Mouse (Mus musculus) ES-Bruce4 (cell line): Measurements from ENCODE around the gene Ddx39. TPM values are rescaled to one million over a fixed set of nuclear protein-coding genes. Genes with fewer than 3 reads are reported as not detected.
A peak's percentile ranks its signal among the peaks of the same experiment; 100 is the strongest.

ENCODE experiments used
- H3K27ac ChIP-seq: 2 replicates; pipeline ENCODE4 v1.5.1; 2012; ENCODE audit warnings: low read length, inconsistent platforms; ENCODE audit not compliant: insufficient read depth
- H3K27me3 ChIP-seq: 2 replicates; pipeline ENCODE4 v1.6.1; 2012; ENCODE audit warnings: mild to moderate bottlenecking, low read length, inconsistent platforms; ENCODE audit not compliant: control insufficient read depth, poor library complexity, insufficient read depth, severe bottlenecking
- H3K36me3 ChIP-seq: 2 replicates; pipeline ENCODE4 v1.6.1; 2012; ENCODE audit warnings: inconsistent platforms, mild to moderate bottlenecking, low read length, moderate library complexity; ENCODE audit not compliant: control insufficient read depth, poor library complexity, insufficient read depth, severe bottlenecking
- H3K4me1 ChIP-seq: one replicate; pipeline ENCODE4 v1.8.1; 2011; ENCODE audit warnings: low read length; ENCODE audit not compliant: control insufficient read depth, insufficient read depth
- H3K4me3 ChIP-seq: 2 replicates; pipeline ENCODE4 v1.5.1; 2011; ENCODE audit warnings: low read depth, mild to moderate bottlenecking, low read length
- H3K9ac ChIP-seq: 2 replicates; pipeline ENCODE4 v1.6.1; 2012; ENCODE audit warnings: low read depth, mild to moderate bottlenecking, inconsistent platforms; ENCODE audit not compliant: poor library complexity, severe bottlenecking
- H3K9me3 ChIP-seq: replicated peaks from 2 replicates; pipeline ENCODE4 v1.6.1; 2012; ENCODE audit warnings: mild to moderate bottlenecking, low read length, inconsistent platforms; ENCODE audit not compliant: control insufficient read depth, poor library complexity, insufficient read depth, severe bottlenecking
- CTCF ChIP-seq: IDR thresholded peaks from one replicate; pipeline ENCODE4 v1.8.1; 2011; ENCODE audit warnings: low read depth, low read length
- EP300 ChIP-seq: IDR thresholded peaks from 2 replicates; pipeline ENCODE4 v1.6.1; 2011; ENCODE audit warnings: low read depth, low read length; ENCODE audit not compliant: insufficient read depth
- POLR2A ChIP-seq: IDR thresholded peaks from one replicate; pipeline ENCODE4 v1.8.1; 2011; ENCODE audit warnings: low read length; ENCODE audit not compliant: insufficient read depth
- polyA plus RNA-seq: library from polyadenylated mRNA; stranded (reverse); fragments of >200 nt; gene quantifications from 2 replicates; pipeline ENCODE4 v1.2.4, GENCODE M21; 2011; ENCODE audit warnings: low read depth; ENCODE audit not compliant: missing spikeins, insufficient read depth, insufficient read length

Gene Ddx39
- polyA plus RNA-seq, 1 experiment, result 117 TPM

DNA sequence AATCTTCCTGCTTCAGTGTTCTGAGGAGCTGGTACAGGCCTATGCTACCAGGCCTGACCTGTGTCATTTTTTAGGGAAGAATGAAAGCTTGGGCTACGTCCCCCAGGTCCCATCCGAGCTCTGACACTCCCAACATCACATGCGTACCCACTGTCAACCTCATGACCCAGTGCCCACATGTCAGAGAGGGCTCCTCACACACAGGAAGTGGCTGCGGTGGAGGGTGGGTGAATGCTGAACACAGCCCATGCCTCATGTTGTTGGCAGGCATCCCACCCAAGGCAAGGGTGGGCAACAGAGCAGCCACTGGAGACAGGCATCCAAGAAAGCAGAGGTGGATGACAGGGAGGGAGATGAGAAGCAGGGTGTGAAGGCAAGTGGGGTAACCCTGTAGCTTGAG lies 21.7 kb downstream of the Ddx39 start:
- Histone ChIP-seq H3K9ac (no peak overlapping the region), H3K4me1 (peaks cover 3% of the 10 kb centered on the region), H3K9me3 (0 out of 2 replicates have a peak, but pooled peaks cover 3% of the 10 kb centered on the region), H3K4me3 (no peak overlapping the region), H3K27ac (no peak overlapping the region), H3K36me3 (peaks cover 9% of the 10 kb centered on the region; the same call in 1 of the 2 replicates), H3K27me3 (no peaks in the 10 kb centered on the region)
- TF ChIP-seq EP300 (no peak), CTCF (no peak), POLR2A (no peak)

DNA sequence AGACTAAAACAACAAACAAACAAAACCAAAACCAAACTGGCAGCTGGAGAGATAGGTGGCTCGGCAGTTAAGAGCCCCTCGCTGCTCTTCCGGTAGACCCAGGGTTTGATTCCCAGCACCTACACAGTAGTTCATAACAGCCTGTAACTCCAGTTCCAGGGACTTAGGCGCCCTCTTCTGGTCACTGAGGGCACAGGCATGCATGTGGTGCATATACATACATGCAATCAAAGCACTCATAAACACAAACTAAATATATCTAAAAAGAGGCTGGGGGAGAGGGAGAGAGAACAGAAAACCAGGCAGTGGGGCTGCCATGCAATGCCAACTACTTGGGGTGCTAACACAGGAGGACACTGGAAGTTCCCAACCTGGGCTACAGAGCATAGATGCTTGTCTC lies 22.4 kb downstream of the Ddx39 start:
- Histone ChIP-seq H3K9me3 (no peaks in the 10 kb centered on the region), H3K4me3 (no peak overlapping the region), H3K9ac (no peak overlapping the region), H3K4me1 (peaks cover 3% of the 10 kb centered on the region), H3K27ac (peak overlapping the region; percentile 91), H3K36me3 (0 out of 2 replicates have a peak, but pooled peaks cover 3% of the 10 kb centered on the region), H3K27me3 (no peaks in the 10 kb centered on the region)
- no peak for TF ChIP-seq EP300
- no peak for TF ChIP-seq POLR2A
- peak; percentile 44 for TF ChIP-seq CTCF

GRCm38 (mm10) chr8:83737852-83738562 lies 23.0 kb downstream of the Ddx39 start:
- TF ChIP-seq CTCF (no peak), POLR2A (no peak), EP300 (peak; percentile 59; the same call in 1 of the 2 replicates)
- Histone ChIP-seq H3K27me3 (no peaks in the 10 kb centered on the region), H3K9me3 (no peaks in the 10 kb centered on the region), H3K27ac (peak overlapping the region; percentile 91), H3K4me1 (peaks cover 3% of the 10 kb centered on the region), H3K36me3 (no peaks in the 10 kb centered on the region), H3K4me3 (no peak overlapping the region), H3K9ac (no peak overlapping the region)

- H3K9ac ChIP-seq, result peak overlapping the region; percentile 32
- no peaks in the 10 kb centered on the region for H3K9me3 ChIP-seq
- H3K36me3 ChIP-seq, result no peaks in the 10 kb centered on the region
- peak overlapping the region; percentile 91 for H3K27ac ChIP-seq
- TF ChIP-seq CTCF (no peak), EP300 (0 out of 2 replicates have a peak, but pooled peaks have one; percentile 48)
- H3K27me3 ChIP-seq, result no peaks in the 10 kb centered on the region
- H3K4me3 ChIP-seq, result peak overlapping the region; percentile 3; the same call in 1 of the 2 replicates
- peaks cover 3% of the 10 kb centered on the region for H3K4me1 ChIP-seq
Observed at GRCm38 (mm10) chr8:83738949-83739710, 24.2 kb downstream of the Ddx39 start.

DNA sequence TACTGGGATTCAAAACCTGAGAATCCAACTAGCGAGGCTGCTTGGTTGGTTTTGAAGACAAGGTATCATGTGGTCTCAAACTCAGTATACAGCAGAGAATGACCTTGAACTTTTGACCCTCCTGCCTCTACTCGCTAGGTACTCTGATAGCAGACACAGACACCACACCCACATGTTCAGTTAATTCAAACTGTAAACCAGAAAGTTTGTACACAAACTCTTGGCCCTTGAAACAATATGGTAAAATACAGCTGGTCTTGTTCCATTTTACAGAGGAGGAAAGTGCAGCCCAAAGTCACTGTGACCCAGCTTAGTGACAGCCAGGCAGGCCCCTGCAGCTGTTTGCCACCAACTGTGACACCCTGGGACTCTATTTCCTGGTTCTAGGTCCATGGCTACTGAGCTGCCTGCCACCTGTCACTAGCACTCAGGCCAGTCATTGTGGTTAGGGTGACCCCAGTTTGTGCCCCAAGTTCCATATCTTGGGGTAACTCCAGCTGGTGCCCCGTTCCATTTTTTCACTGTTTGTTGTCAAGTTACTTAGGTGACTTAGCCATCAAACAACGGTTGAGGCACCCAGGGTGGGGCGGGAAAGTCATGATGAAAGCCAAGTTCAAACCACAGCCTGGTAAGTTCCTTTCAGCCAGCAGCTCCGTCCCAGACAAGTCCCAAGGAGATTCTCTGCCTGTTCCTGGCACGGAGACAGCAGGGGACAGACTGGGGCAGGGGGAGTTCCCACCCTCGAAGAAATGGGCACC lies 24.9 kb downstream of the Ddx39 start:
- Histone ChIP-seq H3K4me1 (peaks cover 3% of the 10 kb centered on the region), H3K27me3 (no peaks in the 10 kb centered on the region), H3K4me3 (peak overlapping the region; percentile 3; the same call in 1 of the 2 replicates), H3K36me3 (no peaks in the 10 kb centered on the region), H3K9me3 (no peaks in the 10 kb centered on the region), H3K9ac (peak overlapping the region; percentile 61), H3K27ac (peak overlapping the region; percentile 91)
- TF ChIP-seq CTCF (no peak), POLR2A (no peak), EP300 (no peak)
